Comparison of ENCODE assay signal across 8 mouse cellular contexts in the genomic region with DNA sequence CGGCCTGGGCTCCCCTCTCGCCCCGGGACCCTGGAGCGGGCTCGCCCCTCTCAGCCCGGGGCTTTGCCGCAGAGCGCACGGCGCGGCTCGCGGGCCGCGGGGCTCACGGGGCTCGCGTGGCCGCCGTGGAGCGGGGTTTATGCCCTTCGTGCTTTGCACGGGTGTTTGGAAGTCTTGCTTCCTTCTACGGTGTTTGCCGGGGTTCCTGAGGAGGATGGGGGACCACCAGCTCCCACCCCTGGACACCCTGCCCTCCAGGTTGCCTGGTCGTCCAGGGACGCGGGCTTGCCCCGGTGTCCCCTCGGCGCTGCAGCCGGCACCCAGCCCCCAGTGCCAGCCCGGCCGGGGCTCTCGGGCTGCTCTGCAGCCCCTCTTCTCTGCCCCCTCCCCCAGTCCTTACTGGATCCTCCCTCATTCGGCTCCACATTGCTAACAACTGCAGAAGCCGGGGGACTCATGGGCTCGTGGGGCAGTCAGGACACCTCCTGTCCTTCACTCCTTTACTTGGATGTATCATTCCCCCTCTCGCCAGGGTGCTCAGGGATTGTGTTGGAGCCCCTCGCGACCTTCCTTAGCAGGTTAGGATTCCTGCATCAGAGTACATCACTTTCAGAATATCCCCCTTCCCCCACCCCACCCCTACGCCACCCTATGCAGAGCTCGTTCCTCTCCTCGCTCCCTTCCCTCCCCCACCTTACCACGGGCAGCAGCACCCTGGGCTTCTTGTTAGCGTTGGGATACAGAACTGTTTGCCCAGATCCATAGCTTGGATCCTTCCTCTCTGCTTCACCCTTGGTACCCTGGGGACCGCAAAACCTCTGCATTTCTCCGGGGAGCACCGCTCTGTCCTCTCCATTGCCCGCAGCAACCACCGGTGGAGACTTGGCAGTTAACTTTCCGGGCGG. TPM values are rescaled to one million over a fixed set of nuclear protein-coding genes. Genes with fewer than 3 reads are reported as not detected.
DNase-seq lines count a peak whose midpoint lies in the region; ATAC-seq and TF ChIP-seq lines count a peak whose summit lies in the region.

No protein-coding gene starts in this region.

- peaks cover 3 to 12% of the 10 kb centered on the region in 2 experiments; a peak in 2 of 4 replicates for H3K4me1 ChIP-seq in heart, embryonic 14.5 days (ENCODE audit: control insufficient read depth in 2 of 2, insufficient read depth in 2 of 2, low read length in 2 of 2)
- peaks cover 0 to 7% of the 10 kb centered on the region in 2 experiments; a peak in 1 of 4 replicates for H3K4me1 ChIP-seq in ES-E14 (ENCODE audit: control insufficient read depth in 2 of 2, insufficient read depth in 2 of 2, low read length in 2 of 2, poor library complexity in 1 of 2)
- peaks cover 15% of the 10 kb centered on the region for H3K4me1 ChIP-seq in intestine, embryonic 15.5 days (replicated peaks)
- peaks cover 16% of the 10 kb centered on the region for H3K4me1 ChIP-seq in neural tube, embryonic 11.5 days (ENCODE audit: control insufficient read depth, insufficient read depth, low read length)

- no peaks in the 10 kb centered on the region for H3K36me3 ChIP-seq in heart, embryonic 14.5 days (ENCODE audit: control insufficient read depth, insufficient read depth, low read length)
- H3K36me3 ChIP-seq in ES-E14 (ENCODE audit: control insufficient read depth, insufficient read depth, low read length, poor library complexity, severe bottlenecking): no peaks in the 10 kb centered on the region
- H3K36me3 ChIP-seq in intestine, embryonic 15.5 days: no peaks in the 10 kb centered on the region
- no peaks in the 10 kb centered on the region for H3K36me3 ChIP-seq in neural tube, embryonic 11.5 days (ENCODE audit: control insufficient read depth, insufficient read depth, low read length)

- peak overlapping the region; percentile 88 for H3K4me2 ChIP-seq in heart, embryonic 14.5 days (ENCODE audit: low read length)
- peak overlapping the region; percentile 92 for H3K4me2 ChIP-seq in intestine, embryonic 15.5 days (replicated peaks)
- H3K4me2 ChIP-seq in neural tube, embryonic 11.5 days (ENCODE audit: low read depth): peak overlapping the region; percentile 78

- no peak for DNase-seq in heart, adult 18-20 months
- no peak for DNase-seq in ES-E14 (ENCODE audit: low read depth, low spot score)
- DNase-seq in embryo, embryonic 10 days (ENCODE audit: low spot score): peak; percentile 19
- DNase-seq in neural tube, embryonic 11.5 days (ENCODE audit: low spot score): peak; percentile 40
- DNase-seq in ovary, postnatal 36 days (ENCODE audit: low spot score): no peak
- no peak for DNase-seq in gastrocnemius, postnatal 36 days

- H3K27me3 ChIP-seq in heart, embryonic 14.5 days (ENCODE audit: control insufficient read depth, insufficient read depth, low read length): peaks cover 76% of the 10 kb centered on the region
- H3K27me3 ChIP-seq in intestine, embryonic 15.5 days (replicated peaks): peaks cover 32% of the 10 kb centered on the region
- peaks cover 16% of the 10 kb centered on the region for H3K27me3 ChIP-seq in neural tube, embryonic 11.5 days (ENCODE audit: control insufficient read depth, insufficient read depth, low read length)

- no peak for ATAC-seq in heart, embryonic 14.5 days (ENCODE audit: insufficient number of reproducible peaks, insufficient read depth, low FRiP score, low read depth)
- ATAC-seq in intestine, embryonic 15.5 days: peak; percentile 68
- ATAC-seq in neural tube, embryonic 11.5 days (ENCODE audit: insufficient read depth, low FRiP score, low TSS enrichment): peak; percentile 63

- 1% methylated on average over 53 of the region's 53 CpGs for WGBS in heart, embryonic 14.5 days
- under 1% methylated on average over 50 of the region's 53 CpGs for WGBS in intestine, embryonic 15.5 days
- WGBS in neural tube, embryonic 11.5 days: 1% methylated on average over 33 of the region's 53 CpGs

- H3K9ac ChIP-seq in heart, embryonic 14.5 days (ENCODE audit: low read length): peak overlapping the region; percentile 34; the same call in 1 of the 2 replicates
- peak overlapping the region; percentile 95 for H3K9ac ChIP-seq in ES-E14 (ENCODE audit: insufficient read depth, low read depth, low read length, poor library complexity, severe bottlenecking)
- H3K9ac ChIP-seq in intestine, embryonic 15.5 days: peak overlapping the region; percentile 54
- H3K9ac ChIP-seq in neural tube, embryonic 11.5 days (ENCODE audit: low read length): peak overlapping the region; percentile 92

- intact Hi-C loops in gastrocnemius, postnatal 36 days (cut with DNase I): no loop called here

- in situ Hi-C loops in ES-E14 (cut with MboI; ENCODE audit: low sequenced_read_pairs in 2 of 2, unreplicated experiment in 2 of 2): no loop called here

- H3K27ac ChIP-seq in heart, embryonic 14.5 days (replicated peaks in 1 of 2; ENCODE audit: control insufficient read depth in 1 of 2, insufficient read depth in 1 of 2, low read depth in 2 of 2, low read length in 2 of 2): no peak overlapping the region
- no peak overlapping the region for H3K27ac ChIP-seq in ES-E14 (ENCODE audit: insufficient read depth, low read depth, low read length, poor library complexity, severe bottlenecking)
- H3K27ac ChIP-seq in intestine, embryonic 15.5 days: no peak overlapping the region
- peak overlapping the region; percentile 82 for H3K27ac ChIP-seq in neural tube, embryonic 11.5 days (ENCODE audit: low read depth, low read length)

- H3K4me3 ChIP-seq in heart, embryonic 14.5 days (ENCODE audit: control insufficient read depth in 1 of 2, insufficient read depth in 1 of 2, low read depth in 1 of 2, low read length in 2 of 2): peak overlapping the region; percentile 55 to 57
- peak overlapping the region; percentile 86 to 100 for H3K4me3 ChIP-seq in ES-E14 (ENCODE audit: insufficient read depth in 1 of 2, low read depth in 1 of 2, low read length in 2 of 2, poor library complexity in 1 of 2, severe bottlenecking in 1 of 2)
- peak overlapping the region; percentile 69 for H3K4me3 ChIP-seq in intestine, embryonic 15.5 days (replicated peaks)
- H3K4me3 ChIP-seq in neural tube, embryonic 11.5 days (ENCODE audit: low read depth, low read length): peak overlapping the region; percentile 84

- H3K9me3 ChIP-seq in heart, embryonic 14.5 days (ENCODE audit: control insufficient read depth, low read length): no peaks in the 10 kb centered on the region
- H3K9me3 ChIP-seq in ES-E14 (ENCODE audit: control insufficient read depth, insufficient read depth, low read depth, low read length): no peaks in the 10 kb centered on the region
- H3K9me3 ChIP-seq in intestine, embryonic 15.5 days: no peaks in the 10 kb centered on the region
- H3K9me3 ChIP-seq in neural tube, embryonic 11.5 days (ENCODE audit: control insufficient read depth, low read length): no peaks in the 10 kb centered on the region

TF ChIP-seq in ES-E14, 5 proteins besides CTCF, POLR2A, EP300 and RAD21:
- TF ChIP-seq MAFK (IDR thresholded peaks at IDR 0.05; ENCODE audit: insufficient read depth, low read depth, low read length) (no peak), HCFC1 (IDR thresholded peaks at IDR 0.05; ENCODE audit: borderline replicate concordance, insufficient read depth, low read length) (no peak), ZNF384 (IDR thresholded peaks at IDR 0.05; ENCODE audit: low read depth, low read length) (no peak), ZC3H11A (IDR thresholded peaks at IDR 0.05; ENCODE audit: borderline replicate concordance, low read depth, low read length) (no peak), CHD2 (IDR thresholded peaks at IDR 0.05; ENCODE audit: low read depth, low read length) (no peak)

RNA-seq across cellular contexts. Expression of gene Scn8a, which starts 1.7 kb away (rescaled TPM):
- 0.27 and 0.31 TPM in 2 replicates for polyA plus RNA-seq in heart, embryonic 14.5 days (2014; fragmentation: Nextera tagmentation; extraction: Ambion mirVana)
- not detected for total RNA-seq in heart, adult 18-20 months (2021)
- total RNA-seq in ES-E14 (2012; rRNA removed): 6.1 and 7.7 TPM in 2 replicates
- polyA plus RNA-seq in intestine, embryonic 15.5 days (2015; fragmentation: Nextera tagmentation; extraction: Ambion mirVana): 2.1 and 2.6 TPM in 2 replicates
- 9.7 and 12.7 TPM in 2 replicates for polyA plus RNA-seq in neural tube, embryonic 11.5 days (2014; fragmentation: Nextera tagmentation; extraction: Ambion mirVana)
- total RNA-seq in gastrocnemius, postnatal 36 days (2021): under 1 TPM in 1 of 2 experiments, not detected in 1; 0.43 TPM

Comparison
In these comparisons a context has a peak if more than half of its experiments do, and no peak if none do; other contexts are left out.
1. H3K9ac ChIP-seq: peak in every context shown above with its lines; median percentile 95 in ES-E14; 92 in neural tube, embryonic 11.5 days; 54 in intestine, embryonic 15.5 days; 34 in heart, embryonic 14.5 days.
2. DNase-seq: peak in embryo, embryonic 10 days (single experiment) and neural tube, embryonic 11.5 days (single experiment); none in heart, adult 18-20 months (0 of 2), ES-E14 (single experiment), ovary, postnatal 36 days (single experiment) and gastrocnemius, postnatal 36 days (0 of 2).
3. Peak in every context shown above with its lines, with median percentiles within 50 percentile points of each other: H3K4me2 ChIP-seq and H3K4me3 ChIP-seq.